Mouse (Mus musculus): ENCODE measurements around the gene Mmp11. TPM values are rescaled to one million over a fixed set of nuclear protein-coding genes. Genes with fewer than 3 reads are reported as not detected.

Mmp11 gene
- polyA plus RNA-seq, 1 experiment from 2014 or later, result 75.9 TPM

Other genes with a start within 250 kb of the Mmp11 start
- 30.7 and 38.7 TPM in 2 replicates for gene Cabin1, start 172.2 kb downstream of the Mmp11 start, polyA plus RNA-seq (2015; fragmentation: Nextera tagmentation; extraction: Ambion mirVana)
- 62.2 and 79.4 TPM in 2 replicates for gene Ddt, start 163.1 kb downstream of the Mmp11 start, polyA plus RNA-seq (2015; fragmentation: Nextera tagmentation; extraction: Ambion mirVana)
- gene Gm20441, start 155.5 kb downstream of the Mmp11 start, polyA plus RNA-seq (2015; fragmentation: Nextera tagmentation; extraction: Ambion mirVana), result not detected in 2 replicates
- gene Gstt3, start 155.1 kb downstream of the Mmp11 start, polyA plus RNA-seq (2015; fragmentation: Nextera tagmentation; extraction: Ambion mirVana), result 27.7 and 27.8 TPM in 2 replicates
- 31.7 and 31.9 TPM in 2 replicates for gene Gstt1, start 137.9 kb downstream of the Mmp11 start, polyA plus RNA-seq (2015; fragmentation: Nextera tagmentation; extraction: Ambion mirVana)
- not detected in 2 replicates for gene Gstt4, start 114.0 kb downstream of the Mmp11 start, polyA plus RNA-seq (2015; fragmentation: Nextera tagmentation; extraction: Ambion mirVana)
- gene Gstt2, start 99.1 kb downstream of the Mmp11 start, polyA plus RNA-seq (2015; fragmentation: Nextera tagmentation; extraction: Ambion mirVana), result 37.3 and 39.1 TPM in 2 replicates
- gene Mif, start 76.3 kb downstream of the Mmp11 start, polyA plus RNA-seq (2015; fragmentation: Nextera tagmentation; extraction: Ambion mirVana), result 1,625 and 1,841 TPM in 2 replicates
- 1.8 and 2.5 TPM in 2 replicates for gene Derl3, start 43.1 kb downstream of the Mmp11 start, polyA plus RNA-seq (2015; fragmentation: Nextera tagmentation; extraction: Ambion mirVana)
- gene Smarcb1, start 14.9 kb downstream of the Mmp11 start, polyA plus RNA-seq (2015; fragmentation: Nextera tagmentation; extraction: Ambion mirVana), result 205 and 213 TPM in 2 replicates
- 51.1 and 55.3 TPM in 2 replicates for gene Chchd10, start 3.4 kb downstream of the Mmp11 start, polyA plus RNA-seq (2015; fragmentation: Nextera tagmentation; extraction: Ambion mirVana)
- gene Gm867, start 4.2 kb upstream of the Mmp11 start, polyA plus RNA-seq (2015; fragmentation: Nextera tagmentation; extraction: Ambion mirVana), result 0.42 and 0.59 TPM in 2 replicates
- gene Vpreb3, start 6.6 kb upstream of the Mmp11 start, polyA plus RNA-seq (2015; fragmentation: Nextera tagmentation; extraction: Ambion mirVana), result 0.55 and 0.95 TPM in 2 replicates
- 0.05 TPM in 1 of 2 replicates, not detected in the other for gene Gm5134, start 18.0 kb upstream of the Mmp11 start, polyA plus RNA-seq (2015; fragmentation: Nextera tagmentation; extraction: Ambion mirVana)
- 20.8 and 22.0 TPM in 2 replicates for gene Zfp280b, start 96.2 kb upstream of the Mmp11 start, polyA plus RNA-seq (2015; fragmentation: Nextera tagmentation; extraction: Ambion mirVana)
- gene Slc5a4b, start 174.5 kb upstream of the Mmp11 start, polyA plus RNA-seq (2015; fragmentation: Nextera tagmentation; extraction: Ambion mirVana), result not detected in 2 replicates
- not detected in 2 replicates for gene Slc5a4a, start 211.0 kb upstream of the Mmp11 start, polyA plus RNA-seq (2015; fragmentation: Nextera tagmentation; extraction: Ambion mirVana)